Mouse (Mus musculus) intestine, embryonic 16.5 days (tissue): ENCODE measurements around the gene Chrna3. TPM values are rescaled to one million over a fixed set of nuclear protein-coding genes. Genes with fewer than 3 reads are reported as not detected.

Experiments
- ATAC-seq: fragments of 200-750 bp; cut with Nextera tagmentation; 2 replicates; pipeline ENCODE4 v1.8.0; 2017; ENCODE audit warnings: moderate TSS enrichment, moderate library complexity
- H3K27ac ChIP-seq: fragments of 300-500 bp; sonication (generic); 2 replicates; pipeline ENCODE4 v1.5.1; 2014; ENCODE audit warnings: mild to moderate bottlenecking, low read length
- H3K27me3 ChIP-seq: fragments of 300-500 bp; sonication (generic); replicated peaks from 2 replicates; pipeline ENCODE4 v1.6.1; 2014; ENCODE audit warnings: low read length, control low read depth, mixed read lengths; ENCODE audit not compliant: control insufficient read depth, insufficient read depth
- H3K36me3 ChIP-seq: fragments of 300-500 bp; sonication (generic); 2 replicates; pipeline ENCODE4 v1.6.1; 2014; ENCODE audit warnings: low read length, control low read depth; ENCODE audit not compliant: control insufficient read depth, insufficient read depth
- H3K4me1 ChIP-seq: fragments of 300-500 bp; sonication (generic); 2 replicates; pipeline ENCODE4 v1.6.1; 2014; ENCODE audit warnings: low read length, control low read depth, mixed read lengths; ENCODE audit not compliant: control insufficient read depth, insufficient read depth
- H3K4me2 ChIP-seq: fragments of 300-500 bp; sonication (generic); 2 replicates; pipeline ENCODE4 v1.6.1; 2014; ENCODE audit warnings: low read depth, low read length, control low read depth
- H3K4me3 ChIP-seq: fragments of 300-500 bp; sonication (generic); 2 replicates; pipeline ENCODE4 v1.5.1; 2014; ENCODE audit warnings: mild to moderate bottlenecking, low read length
- H3K9ac ChIP-seq: fragments of 300-500 bp; sonication (generic); 2 replicates; pipeline ENCODE4 v1.6.1; 2014; ENCODE audit warnings: low read depth, low read length
- H3K9me3 ChIP-seq: fragments of 300-500 bp; sonication (generic); 2 replicates; pipeline ENCODE4 v1.6.1; 2016; ENCODE audit warnings: low read length, control low read depth; ENCODE audit not compliant: control insufficient read depth
- WGBS: fragments of 180-500 bp; shearing (Covaris S2); extraction: QIAGEN DNeasy Blood & Tissue Kit; methylation state at CpG from one replicate; pipeline ENCODE4 v1.1.7; 2014; 5-methylcytosine and 5-hydroxymethylcytosine counted together
- polyA plus RNA-seq: library from polyadenylated mRNA; unstranded; fragments of >200 nt; fragmentation: Nextera tagmentation; extraction: Ambion mirVana; gene quantifications from 2 replicates; pipeline ENCODE4 v1.2.1, GENCODE M21; 2015

Gene Chrna3
- polyA plus RNA-seq, 1 experiment from 2014 or later: 9.7 TPM

GRCm38 (mm10) chr9:54969972-54970637 lies 56.3 kb downstream of the Chrna3 start:
- no peaks in the 10 kb centered on the region for H3K9me3 ChIP-seq
- WGBS: 53% methylated on average over 8 of the region's 8 CpGs
- H3K36me3 ChIP-seq: no peaks in the 10 kb centered on the region
- no peak overlapping the region for H3K9ac ChIP-seq
- H3K4me2 ChIP-seq: no peak overlapping the region
- H3K4me3 ChIP-seq: no peak overlapping the region
- no peak overlapping the region for H3K27ac ChIP-seq
- no peaks in the 10 kb centered on the region for H3K4me1 ChIP-seq
- no peaks in the 10 kb centered on the region for H3K27me3 ChIP-seq
- ATAC-seq: no peak

- Histone ChIP-seq H3K4me2 (no peak overlapping the region), H3K36me3 (no peaks in the 10 kb centered on the region), H3K9me3 (no peaks in the 10 kb centered on the region), H3K4me3 (no peak overlapping the region), H3K27ac (no peak overlapping the region), H3K27me3 (no peaks in the 10 kb centered on the region), H3K9ac (no peak overlapping the region), H3K4me1 (no peaks in the 10 kb centered on the region)
- ATAC-seq: no peak
These were observed 62.7 kb downstream of the Chrna3 start for GRCm38 (mm10) chr9:54963669-54964068.

GRCm38 (mm10) chr9:54961059-54961458 lies 65.3 kb downstream of the Chrna3 start:
- H3K27ac ChIP-seq: no peak overlapping the region
- H3K36me3 ChIP-seq: peaks cover 9% of the 10 kb centered on the region; the same call in 1 of the 2 replicates
- ATAC-seq: no peak
- no peak overlapping the region for H3K4me2 ChIP-seq
- H3K9me3 ChIP-seq: no peaks in the 10 kb centered on the region
- H3K4me3 ChIP-seq: no peak overlapping the region
- no peak overlapping the region for H3K9ac ChIP-seq
- 92% methylated on average over 4 of the region's 4 CpGs for WGBS
- H3K4me1 ChIP-seq: no peaks in the 10 kb centered on the region
- H3K27me3 ChIP-seq: no peaks in the 10 kb centered on the region

Other genes with a start within 250 kb of the Chrna3 start
- gene Ireb2, start 162.8 kb downstream of the Chrna3 start, polyA plus RNA-seq: 21.0 and 23.1 TPM in 2 replicates
- gene Hykk, start 109.3 kb downstream of the Chrna3 start, polyA plus RNA-seq: 2.5 and 2.7 TPM in 2 replicates
- 269 and 294 TPM in 2 replicates for gene Psma4, start 75.8 kb downstream of the Chrna3 start, polyA plus RNA-seq
- 0.31 and 0.66 TPM in 2 replicates for gene AY074887, start 75.6 kb downstream of the Chrna3 start, polyA plus RNA-seq
- gene Chrna5, start 45.7 kb downstream of the Chrna3 start, polyA plus RNA-seq: 0.21 and 0.58 TPM in 2 replicates
- gene Chrnb4, start 22.2 kb upstream of the Chrna3 start, polyA plus RNA-seq: 5.0 and 5.3 TPM in 2 replicates
- 10.6 and 12.2 TPM in 2 replicates for gene Ube2q2, start 122.3 kb upstream of the Chrna3 start, polyA plus RNA-seq
- gene Fbxo22, start 182.4 kb upstream of the Chrna3 start, polyA plus RNA-seq: 55.3 and 61.0 TPM in 2 replicates